Mouse (Mus musculus) T-helper 1 cell (primary cell): ENCODE measurements around the gene Mrps36.
"Not testable (repeated sequence)": the region's sequence is repeated elsewhere in the genome, so short reads cannot be mapped to it uniquely, and the experiment has no call there.

Experiments used
- in situ Hi-C: fragments of 300-600 bp; cut with MboI, MseI; formaldehyde crosslinking; loops from one replicate; pipeline ENCODE4 v1.15.1; 2025; ENCODE audit warnings: high pct_unique_total_duplicates

Mrps36 gene

DNA sequence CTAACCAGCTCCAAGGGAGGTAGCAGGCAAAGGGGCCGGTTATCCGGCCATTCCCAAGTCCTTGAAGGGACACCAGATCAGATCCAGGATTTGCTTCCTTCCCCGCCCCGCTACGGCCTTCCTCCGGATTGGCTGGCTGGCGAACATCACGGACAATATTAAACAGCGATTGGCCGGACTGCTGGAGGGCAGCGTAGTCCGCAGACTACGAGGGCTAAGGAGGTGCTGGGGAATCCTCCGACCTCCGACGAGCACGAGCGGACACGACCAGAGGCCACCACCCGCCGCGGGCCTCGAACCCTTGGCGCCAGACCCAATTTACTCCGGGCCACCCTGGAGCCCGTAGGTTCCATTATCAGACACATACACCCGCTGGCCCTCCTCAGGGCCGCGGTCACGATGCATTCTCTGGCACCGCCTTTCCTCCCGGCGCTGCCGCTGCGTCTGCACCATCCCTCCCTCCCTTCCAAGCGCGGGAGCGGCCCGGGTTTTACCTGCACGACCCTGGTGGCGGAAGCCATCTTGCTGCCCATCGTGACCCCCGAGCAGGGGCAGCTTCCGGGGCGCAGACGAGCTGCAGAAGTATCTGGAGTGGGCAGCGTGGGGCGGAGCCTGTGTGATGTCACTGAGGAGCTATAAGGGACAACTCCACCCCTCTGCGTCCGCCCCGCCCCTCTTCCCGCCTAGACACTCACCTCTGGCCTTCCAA lies at the start of gene Mrps36:
Gene Mrps36 (minus strand): TSS at position 624 of the 709 bp plus-strand sequence.
- in situ Hi-C loops, result no loop called here

GRCm38 (mm10) chr13:100789083-100789482 lies 44.6 kb upstream of the Mrps36 start:
- in situ Hi-C loops, result no loop called here

DNA sequence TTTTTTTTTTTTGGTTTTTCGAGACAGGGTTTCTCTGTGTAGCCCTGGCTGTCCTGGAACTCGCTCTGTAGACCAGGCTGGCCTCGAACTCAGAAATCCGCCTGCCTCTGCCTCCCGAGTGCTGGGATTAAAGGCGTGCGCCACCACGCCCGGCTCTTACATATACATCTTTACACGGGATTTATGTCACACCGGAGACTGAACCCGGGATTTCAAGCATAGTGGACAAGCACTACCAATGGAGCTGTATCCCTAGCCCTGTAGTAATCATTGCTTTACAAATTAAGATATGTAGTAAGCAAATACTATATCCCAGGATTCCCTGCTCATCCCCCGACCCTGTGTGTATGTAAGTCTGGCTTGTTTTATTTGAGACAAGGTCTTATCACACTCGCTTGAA lies 43.6 kb upstream of the Mrps36 start:
- in situ Hi-C loops, result not testable (repeated sequence)

DNA sequence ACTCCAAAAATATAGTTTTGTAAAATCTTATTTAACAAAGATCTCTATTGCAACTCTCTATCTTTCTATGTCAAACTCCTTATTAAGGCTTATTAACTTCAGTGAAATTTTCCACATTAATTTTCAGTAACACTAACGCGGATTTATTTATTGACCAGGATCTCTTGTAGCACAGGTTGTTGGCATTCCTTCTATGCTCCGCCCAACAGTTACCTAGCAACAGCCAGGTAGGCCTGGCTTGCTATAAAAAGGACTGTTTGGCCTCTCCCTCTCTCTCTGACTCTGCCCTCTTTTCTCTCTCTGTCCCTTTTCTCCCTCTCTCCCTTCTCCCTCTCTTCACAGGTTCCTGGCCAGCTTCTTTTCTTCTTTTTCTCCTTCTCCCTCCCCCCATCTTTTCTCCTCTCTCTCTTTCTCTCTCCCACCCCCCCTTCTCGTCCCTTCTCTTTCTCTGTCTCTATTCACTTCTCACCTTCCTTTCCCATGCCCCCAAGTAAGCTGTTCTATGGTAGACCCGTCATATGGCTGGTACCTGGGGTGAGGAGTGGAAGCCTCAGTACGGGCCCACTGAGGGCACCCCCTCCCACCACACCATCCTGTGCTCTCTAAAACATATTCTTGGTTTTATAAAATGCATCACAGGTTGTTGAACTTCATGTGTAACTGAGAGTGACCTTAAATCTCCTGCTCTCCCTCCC lies 43.0 kb upstream of the Mrps36 start:
- in situ Hi-C loops, result no loop called here

GRCm38 (mm10) chr13:100786414-100786867 lies 42.0 kb upstream of the Mrps36 start, which contains the start of gene Ccnb1:
Gene Ccnb1 (minus strand): TSS chr13:100786570.
- in situ Hi-C loops, result no loop called here

DNA sequence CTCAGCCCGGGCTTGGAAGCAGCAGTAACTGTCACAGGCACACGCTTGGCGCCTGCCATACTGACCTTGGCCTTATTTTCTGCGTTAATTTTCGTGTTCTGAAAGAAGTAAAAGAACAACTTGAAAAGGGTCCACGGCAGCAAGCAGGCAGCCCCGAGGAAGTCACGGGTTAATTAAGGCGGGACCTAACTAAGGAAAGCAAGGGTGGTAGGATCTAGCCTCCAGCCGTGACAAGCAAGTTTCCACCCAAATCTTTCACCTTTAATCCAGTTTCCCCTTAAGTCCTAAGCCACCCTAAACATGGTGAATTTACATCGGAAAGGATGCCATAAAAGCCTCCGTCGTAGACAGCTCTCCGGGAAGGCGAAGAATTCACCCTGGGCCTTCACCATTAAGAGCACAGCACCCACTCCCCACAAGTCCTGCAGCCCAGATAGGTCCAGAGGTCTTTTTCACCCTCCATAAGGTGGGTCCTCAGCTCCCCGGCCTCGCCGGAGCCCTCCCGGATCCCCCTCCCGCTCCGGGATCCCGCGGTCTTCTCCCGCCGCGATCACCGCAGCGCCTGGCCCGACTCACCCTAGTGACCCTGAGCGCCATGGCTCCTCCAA lies 41.5 kb upstream of the Mrps36 start:
- in situ Hi-C loops, result no loop called here

- in situ Hi-C loops, result no loop called here
Observed at GRCm38 (mm10) chr13:100777491-100777890, 33.0 kb upstream of the Mrps36 start.

DNA sequence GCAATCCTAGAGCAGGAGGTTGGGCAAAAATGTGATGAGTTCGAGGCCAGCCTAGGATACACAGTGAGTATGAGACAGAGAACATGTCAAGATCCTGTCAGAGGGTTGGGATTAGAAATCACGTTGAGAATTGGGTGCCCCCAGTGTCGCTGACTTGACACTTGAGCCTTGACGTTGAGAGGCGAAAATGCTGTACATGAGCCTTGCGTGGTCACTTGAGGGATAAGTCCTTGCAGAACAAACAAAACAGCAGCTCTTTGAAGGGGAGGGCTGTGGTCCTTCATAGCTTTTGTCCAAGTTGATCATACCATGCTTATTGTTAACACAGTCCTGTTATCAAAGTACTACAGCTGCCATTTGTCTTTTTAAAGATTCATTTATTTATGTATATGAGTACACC lies 32.3 kb upstream of the Mrps36 start:
- in situ Hi-C loops, result no loop called here

DNA sequence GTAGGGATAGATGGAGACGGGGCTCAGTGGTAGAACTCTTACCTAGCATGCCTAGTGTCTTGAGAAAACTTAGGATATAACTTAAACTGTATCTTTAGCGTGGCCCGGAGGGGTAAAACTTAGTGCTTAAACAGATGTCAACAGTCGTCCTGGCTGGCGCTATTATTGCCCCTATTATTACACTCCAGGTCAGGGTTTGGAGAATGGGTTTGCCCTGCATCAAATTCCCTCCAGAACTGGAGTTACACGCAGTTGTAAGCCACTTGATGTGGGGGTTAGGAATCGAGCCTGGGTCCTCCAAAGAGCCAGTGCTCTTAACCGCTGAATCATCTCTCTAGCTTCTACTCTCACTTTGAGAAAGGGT lies 31.6 kb upstream of the Mrps36 start:
- in situ Hi-C loops, result no loop called here

- in situ Hi-C loops, result no loop called here
Observed at GRCm38 (mm10) chr13:100775252-100776055, 31.0 kb upstream of the Mrps36 start, which contains the start of gene Cenph. Gene Cenph (minus strand): TSS chr13:100775899.

DNA sequence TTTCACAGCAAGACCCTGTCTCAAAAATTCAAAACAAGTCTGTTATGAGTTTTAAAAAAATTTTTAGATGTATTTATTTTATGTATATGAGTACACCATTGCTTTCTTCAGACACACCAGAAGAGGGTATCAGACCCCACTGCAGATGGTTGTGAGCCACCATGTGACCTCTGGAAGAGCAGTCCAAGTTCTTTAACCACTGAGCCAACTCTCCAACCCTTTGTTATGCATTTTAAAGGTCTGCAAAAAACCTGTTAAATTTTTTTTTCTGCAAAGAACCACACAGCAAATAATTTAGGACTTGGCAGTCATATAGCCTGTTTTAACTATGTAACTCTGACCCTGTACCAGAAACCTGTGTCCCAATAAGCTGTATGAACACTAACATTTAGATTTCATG lies 30.2 kb upstream of the Mrps36 start:
- in situ Hi-C loops, result no loop called here

GRCm38 (mm10) chr13:100755329-100755728 lies 10.9 kb upstream of the Mrps36 start:
- in situ Hi-C loops, result no loop called here

DNA sequence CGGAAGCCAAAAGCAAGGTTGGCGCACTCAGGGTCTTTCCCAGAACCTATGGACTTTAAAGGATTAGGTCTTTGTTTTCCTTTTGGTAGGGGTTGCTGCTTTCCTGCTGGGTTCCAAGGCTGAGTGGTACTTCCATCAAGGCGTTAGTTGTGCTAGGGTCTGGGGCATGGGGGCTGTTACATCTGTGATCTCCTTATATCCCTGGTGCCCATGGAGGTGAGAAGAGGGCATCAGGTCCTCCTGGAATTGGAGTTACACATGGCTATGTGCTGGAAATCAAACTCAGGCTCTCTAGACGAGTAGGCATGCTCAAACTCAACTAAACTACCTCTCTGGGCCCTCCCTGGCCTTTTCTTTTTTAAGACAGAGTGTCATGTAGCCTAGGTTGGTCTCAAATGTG lies 9.7 kb upstream of the Mrps36 start:
- in situ Hi-C loops, result no loop called here

DNA sequence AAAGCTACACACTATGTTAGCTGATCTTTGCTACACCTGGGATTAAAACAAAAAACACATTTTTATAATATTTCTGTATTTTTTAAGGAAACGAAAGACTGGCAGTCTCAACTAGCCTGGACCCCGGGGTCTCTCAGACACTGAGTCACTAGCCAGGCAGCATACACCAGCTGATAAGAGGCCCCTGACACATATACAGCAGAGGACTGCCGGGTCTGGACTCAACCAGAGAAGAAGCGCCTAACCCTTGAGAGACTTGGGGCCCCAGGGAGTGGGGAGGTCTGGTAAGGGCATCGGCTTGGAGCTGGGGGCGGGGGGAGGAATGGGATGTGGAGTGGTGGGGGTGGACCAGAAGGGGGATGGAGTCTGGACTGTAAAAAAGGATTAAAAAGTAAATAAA lies 8.6 kb upstream of the Mrps36 start:
- in situ Hi-C loops, result no loop called here

- in situ Hi-C loops, result no loop called here
Observed at GRCm38 (mm10) chr13:100752529-100752928, 8.1 kb upstream of the Mrps36 start.

DNA sequence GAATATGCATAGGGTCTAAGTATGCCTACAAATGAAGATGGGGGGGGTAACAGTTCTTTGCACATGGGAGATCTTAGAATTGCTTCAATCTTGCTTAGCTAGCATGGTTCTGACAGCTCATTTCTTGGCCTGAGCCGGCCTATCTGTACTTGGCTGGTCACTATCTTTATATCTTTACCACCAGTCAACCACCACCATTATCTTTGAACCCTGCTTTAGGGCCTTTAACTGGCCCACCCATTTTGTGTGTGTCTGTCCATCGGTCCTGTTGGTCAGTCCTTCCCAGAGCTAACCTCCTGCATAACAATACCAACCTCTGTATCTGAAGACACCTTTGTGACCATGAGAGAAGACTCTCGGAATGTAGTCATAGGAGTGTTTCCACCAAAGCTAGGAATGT lies 6.9 kb upstream of the Mrps36 start:
- in situ Hi-C loops, result no loop called here

GRCm38 (mm10) chr13:100750799-100751198 lies 6.3 kb upstream of the Mrps36 start:
- in situ Hi-C loops, result no loop called here

DNA sequence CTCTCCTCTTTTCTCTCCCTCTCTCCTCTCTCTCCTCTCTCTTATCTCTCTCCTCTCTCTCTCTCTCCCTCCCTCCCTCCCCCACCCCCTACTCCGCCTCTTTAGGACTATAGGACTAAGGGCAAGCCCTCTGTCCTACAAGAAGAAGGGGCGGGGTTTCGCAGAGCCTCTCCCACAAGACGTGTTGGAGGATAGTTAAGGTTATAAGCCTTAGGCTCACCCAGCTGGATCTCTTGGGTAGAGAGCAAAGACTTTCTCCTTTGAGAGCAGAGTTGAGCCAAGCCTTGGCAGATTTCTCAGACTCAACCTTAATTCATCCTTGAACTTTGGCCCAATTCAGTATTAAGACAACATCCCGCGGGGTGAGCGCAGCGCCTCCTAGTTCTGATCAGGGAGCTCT lies 4.2 kb upstream of the Mrps36 start:
- in situ Hi-C loops, result no loop called here

DNA sequence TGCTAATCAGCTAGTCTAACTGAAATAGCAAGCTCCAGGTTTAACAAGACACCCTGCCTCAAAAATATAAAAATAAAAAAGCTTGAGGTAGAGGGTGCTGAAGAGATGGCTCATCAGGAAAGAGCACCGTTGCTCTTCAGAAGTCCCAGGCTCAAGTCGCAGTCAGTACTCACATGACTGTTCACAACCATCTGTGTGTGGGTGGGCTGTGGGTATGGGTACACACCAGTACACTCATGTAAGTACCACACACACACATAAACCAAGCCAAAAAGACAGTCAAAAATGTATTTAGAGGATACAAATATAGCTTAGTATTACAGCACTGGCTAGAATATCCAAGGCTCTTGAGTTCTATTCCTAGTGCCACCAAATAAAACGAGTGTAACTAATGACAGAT lies 1.6 kb upstream of the Mrps36 start:
- in situ Hi-C loops, result no loop called here

DNA sequence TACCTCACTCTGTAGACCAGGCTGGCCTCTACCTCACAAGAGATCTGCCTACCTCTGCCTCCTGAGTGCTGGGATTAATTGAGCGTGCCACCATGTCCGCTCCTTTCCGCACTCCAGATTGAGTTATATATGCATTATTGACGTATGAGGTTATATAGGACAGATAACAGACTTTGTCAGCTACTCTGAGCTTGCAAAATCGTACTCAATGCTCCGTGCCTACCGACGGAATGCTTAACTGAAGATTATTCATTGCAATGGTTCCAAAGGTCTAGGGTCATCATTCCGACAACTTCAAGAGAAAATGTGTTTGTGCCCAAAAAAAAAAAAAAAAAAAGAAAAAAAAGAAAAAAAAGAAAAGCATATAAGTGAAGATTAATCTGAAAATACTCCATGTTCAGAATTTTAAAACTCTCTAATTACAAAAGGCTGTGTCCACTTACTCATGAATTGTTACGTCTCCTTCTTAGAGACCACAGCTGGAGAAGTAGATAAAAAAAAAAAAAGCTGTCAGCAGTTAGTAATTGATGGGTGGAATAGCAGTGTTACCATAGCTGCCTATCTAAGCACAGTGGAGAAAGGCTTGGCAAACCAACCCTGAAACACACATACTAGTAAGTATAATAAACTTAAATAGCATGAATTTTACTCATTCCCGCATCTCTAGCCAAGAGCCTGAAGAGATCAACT lies 968 bp downstream of the Mrps36 start:
- in situ Hi-C loops, result no loop called here

DNA sequence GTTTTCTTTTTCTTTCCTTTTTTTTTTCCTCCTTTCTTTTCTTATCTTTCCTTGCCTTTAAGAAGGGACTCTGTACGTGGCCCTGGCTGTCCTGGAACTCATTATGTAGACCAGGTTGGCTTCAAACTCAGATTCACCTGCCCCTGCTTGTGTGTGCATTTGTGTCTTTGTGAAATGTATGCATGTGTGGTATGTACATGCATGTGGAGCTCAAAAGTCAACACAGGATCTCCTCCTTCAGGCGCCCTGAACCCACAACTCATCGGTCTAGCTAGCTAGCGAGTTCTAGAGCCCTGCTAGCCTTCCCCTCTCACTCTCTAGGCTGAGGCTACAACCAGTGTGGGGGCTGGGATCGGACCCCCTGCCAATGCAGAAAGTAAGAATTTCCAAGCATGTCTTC lies 1.6 kb downstream of the Mrps36 start:
- in situ Hi-C loops, result no loop called here
